Mouse (Mus musculus) heart, adult 11 months (tissue): ENCODE measurements around the gene Klhdc7b.
A peak's percentile ranks its signal among the peaks of the same experiment; 100 is the strongest.

Experiments
- DNase-seq: peaks from one replicate; pipeline ENCODE4 v3.0.0; 2022

Gene Klhdc7b

DNA sequence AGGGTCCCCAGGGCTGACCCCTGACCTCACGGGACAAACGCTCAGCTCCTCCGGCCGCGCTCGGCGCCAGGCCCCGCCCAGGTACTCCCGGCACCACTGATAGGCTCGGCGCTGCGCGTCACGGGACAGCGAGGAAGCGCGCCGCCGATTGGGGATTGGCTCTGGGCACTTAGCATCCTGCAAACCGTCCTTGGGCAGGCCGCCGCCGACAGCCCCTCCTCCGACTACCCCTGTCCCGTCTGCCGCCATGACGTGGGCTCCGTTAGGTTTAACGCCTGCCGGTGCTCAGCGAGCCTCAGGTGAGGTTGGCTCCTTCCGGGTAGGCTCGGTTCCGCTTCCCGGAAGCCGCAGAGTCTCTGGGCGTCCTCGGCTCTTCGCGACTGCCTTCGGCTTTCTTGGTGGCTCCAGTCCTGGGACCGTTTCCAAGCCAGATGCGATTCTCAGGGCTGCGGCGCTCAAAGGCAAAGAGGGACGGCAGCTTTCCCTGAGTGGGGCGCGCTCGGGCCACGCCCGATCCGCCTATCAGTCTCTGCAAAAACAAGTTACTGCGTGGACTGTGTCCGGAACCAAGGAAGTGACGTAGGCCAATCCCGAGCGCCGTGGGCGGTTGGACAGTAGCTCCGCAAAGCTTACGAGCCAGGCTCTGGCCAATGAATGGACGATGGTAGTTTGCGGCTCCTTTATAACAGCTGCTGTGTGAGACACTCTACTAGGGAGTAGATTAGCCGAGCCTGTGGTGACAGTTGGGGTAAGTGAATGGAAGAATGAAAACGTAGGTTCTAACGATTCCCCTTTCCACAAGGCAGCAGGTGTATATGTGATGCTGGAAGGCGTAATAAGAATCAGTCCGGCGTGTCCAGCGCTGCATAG lies 44.9 kb downstream of the Klhdc7b start, which contains the start of the genes C730034F03Rik, Gm44502 and Chkb:
Gene C730034F03Rik (plus strand): TSS at position 238 of the 870 bp plus-strand sequence.
Gene Gm44502 (minus strand): TSS at position 345 of the 870 bp plus-strand sequence.
Gene Chkb (minus strand): TSS at position 557 of the 870 bp plus-strand sequence.
- peak; percentile 100 for DNase-seq

- no peak for DNase-seq
Measured at GRCm38 (mm10) chr15:89430341-89430740, 45.6 kb downstream of the Klhdc7b start.

DNA sequence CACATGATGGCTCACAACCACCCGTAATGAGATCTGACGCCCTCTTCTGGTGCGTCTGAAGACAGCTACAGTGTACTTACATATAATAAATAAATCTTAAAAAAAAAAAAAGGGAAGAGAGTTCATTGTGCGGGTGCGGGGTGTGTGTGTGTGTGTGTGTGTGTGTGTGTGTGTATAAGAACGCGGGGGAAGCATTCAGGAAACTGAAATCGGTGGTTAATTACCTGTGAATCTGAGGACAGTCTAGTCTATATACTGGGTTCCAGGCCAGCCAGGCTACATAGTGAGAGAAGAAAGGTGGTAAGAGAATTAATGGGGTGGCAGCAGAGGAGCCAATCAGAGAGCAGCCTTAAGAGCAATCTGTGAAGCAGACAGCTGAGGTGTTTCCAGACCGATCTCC lies 46.1 kb downstream of the Klhdc7b start:
- peak; percentile 86 for DNase-seq

GRCm38 (mm10) chr15:89431271-89431670 lies 46.6 kb downstream of the Klhdc7b start:
- DNase-seq = no peak

- DNase-seq = peak; percentile 83
Measured at GRCm38 (mm10) chr15:89431806-89432205, 47.1 kb downstream of the Klhdc7b start.

- peak; percentile 73 for DNase-seq
Measured at GRCm38 (mm10) chr15:89432946-89433345, 48.2 kb downstream of the Klhdc7b start.

- DNase-seq = peak; percentile 73
Measured at GRCm38 (mm10) chr15:89434136-89434535, 49.4 kb downstream of the Klhdc7b start.

DNA sequence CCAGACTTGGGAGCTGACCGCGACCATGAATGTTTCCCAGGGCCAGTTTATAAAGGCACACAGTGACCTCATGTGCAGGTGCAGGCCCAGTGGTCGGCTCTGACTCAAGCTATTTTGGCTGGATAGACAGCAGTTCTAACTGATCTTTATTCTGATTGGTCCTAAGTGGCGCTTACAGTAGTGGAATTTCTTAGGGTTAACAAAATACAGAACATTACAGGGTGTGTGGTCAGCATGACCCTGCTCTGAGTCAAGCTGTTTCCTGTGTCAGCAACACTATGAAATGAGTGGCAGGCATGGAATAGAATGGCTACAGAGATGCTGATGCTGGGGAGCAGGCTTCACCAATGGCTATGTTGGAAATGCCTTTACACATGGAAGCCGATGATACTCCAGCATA lies 51.2 kb downstream of the Klhdc7b start:
- DNase-seq = peak; percentile 79
